9 mouse cellular contexts compared by ENCODE assay signal in the genomic region with DNA sequence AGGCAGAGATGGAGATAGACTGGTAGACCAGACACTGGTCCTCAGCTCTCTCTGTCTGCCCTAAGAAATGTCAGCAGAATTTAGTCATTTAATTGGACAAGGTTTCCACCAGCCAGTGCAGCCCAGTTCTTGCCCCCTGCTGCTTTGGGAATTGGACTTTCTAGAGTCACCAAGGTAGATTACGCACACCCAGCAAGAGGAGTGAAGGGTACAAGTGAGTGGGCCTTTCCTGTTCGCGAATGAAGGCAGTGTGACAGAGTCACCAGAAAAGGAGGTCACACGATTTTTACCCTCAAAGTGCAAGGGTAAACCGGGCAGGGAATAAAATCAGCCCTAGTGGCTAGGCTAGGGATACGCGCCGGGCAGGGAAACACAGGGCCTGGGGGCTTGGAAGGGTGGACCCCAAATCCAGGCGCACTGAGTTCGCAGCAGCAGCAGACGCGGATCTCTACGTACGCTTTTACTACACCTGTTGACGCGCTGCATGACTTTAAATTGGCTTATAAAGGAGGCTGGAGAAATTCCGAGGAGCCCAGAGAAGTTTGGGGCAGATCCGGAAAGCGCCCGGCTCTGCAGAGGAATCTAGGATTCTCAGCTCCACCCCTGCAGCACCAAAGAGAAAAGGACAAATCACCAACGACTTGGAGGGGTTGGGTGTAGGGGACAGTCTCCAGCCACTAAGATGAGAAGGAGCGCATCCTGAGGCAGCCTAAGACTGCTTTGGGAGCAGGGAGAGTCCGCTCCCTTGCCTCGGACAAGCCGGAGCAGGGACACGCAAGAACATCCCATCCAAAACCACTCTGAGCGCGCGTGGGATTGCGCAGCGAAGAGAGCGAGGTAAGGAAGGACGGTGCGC. TPM values are rescaled to one million over a fixed set of nuclear protein-coding genes. Genes with fewer than 3 reads are reported as not detected.
DNase-seq lines count a peak whose midpoint lies in the region; ATAC-seq and TF ChIP-seq lines count a peak whose summit lies in the region.
"Had no signal": no experiment of that assay in that cellular context is flagged by ENCODE, and none has a peak within 500 bp of the region (broad histone marks: within the 10 kb centered on the region; RNA-seq: fewer than 3 reads in every experiment).

Avpr1a (plus strand) TSS at position 639 of the 856 bp plus-strand sequence.

- H3K27me3 ChIP-seq in erythroblast, embryonic 14.5 days (ENCODE audit: control insufficient read depth), result peaks cover 24% of the 10 kb centered on the region
- peaks cover 20% of the 10 kb centered on the region for H3K27me3 ChIP-seq in kidney, postnatal 0 days (ENCODE audit: insufficient read depth, low read length)
- H3K27me3 ChIP-seq in myocyte (ENCODE audit: control insufficient read depth, insufficient read depth, insufficient read length), result no peaks in the 10 kb centered on the region
- H3K27me3 ChIP-seq: CH12.LX had no signal

- H3K4me3 ChIP-seq in erythroblast, embryonic 14.5 days (replicated peaks), result peak within 1 kb of the TSS; percentile 43
- H3K4me3 ChIP-seq in kidney, postnatal 0 days (replicated peaks; ENCODE audit: low read depth, low read length), result peak within 1 kb of the TSS; percentile 47
- H3K4me3 ChIP-seq in myocyte, result peak within 1 kb of the TSS; percentile 26

- TF ChIP-seq POLR2A in myocyte (IDR thresholded peaks at IDR 0.05; ENCODE audit: insufficient read length, low read depth), result no peak

- H3K4me1 ChIP-seq in erythroblast, embryonic 14.5 days (ENCODE audit: control insufficient read depth), result no peaks in the 10 kb centered on the region
- peaks cover 6% of the 10 kb centered on the region; the same call in 1 of the 2 replicates for H3K4me1 ChIP-seq in kidney, postnatal 0 days (replicated peaks; ENCODE audit: insufficient read depth, low read length)

- peak; percentile 12; the same call in 1 of the 2 replicates for TF ChIP-seq CTCF in kidney, postnatal 0 days (IDR thresholded peaks at IDR 0.05; ENCODE audit: low read depth)

- H3K9me3 ChIP-seq in erythroblast, embryonic 14.5 days (ENCODE audit: control insufficient read depth, low read length), result no peaks in the 10 kb centered on the region; the same call in 1 of the 2 replicates
- H3K9me3 ChIP-seq in kidney, postnatal 0 days (replicated peaks; ENCODE audit: low read length), result no peaks in the 10 kb centered on the region

- no peak within 1 kb of the TSS for H3ac ChIP-seq in myocyte (ENCODE audit: control insufficient read depth, insufficient read length)

- no peak within 1 kb of the TSS for H3K27ac ChIP-seq in kidney, postnatal 0 days

- H3K36me3 ChIP-seq in erythroblast, embryonic 14.5 days (ENCODE audit: control insufficient read depth), result no peaks in the 10 kb centered on the region
- H3K36me3 ChIP-seq in kidney, postnatal 0 days (ENCODE audit: insufficient read depth, low read length), result no peaks in the 10 kb centered on the region
- H3K36me3 ChIP-seq in myocyte (ENCODE audit: control insufficient read depth, insufficient read depth), result no peaks in the 10 kb centered on the region

- peak; percentile 31 for DNase-seq in Muller cell, postnatal 12 days (ENCODE audit: inconsistent ontology term)
- peak; percentile 16 for DNase-seq in gastrocnemius, postnatal 14 days
- DNase-seq in kidney, postnatal 0 days (ENCODE audit: low spot score), result peak; percentile 44
- DNase-seq in adipocyte (ENCODE audit: low spot score), result no peak

- WGBS in kidney, postnatal 0 days, result 6% methylated on average over 34 of the region's 34 CpGs

- no peaks in the 10 kb centered on the region for H3K79me2 ChIP-seq in myocyte (ENCODE audit: control insufficient read depth, insufficient read depth)

- ATAC-seq in erythroblast, adult 5-6 weeks (replicated peaks; ENCODE audit: low FRiP score, poor library complexity, severe bottlenecking), result no peak
- no peak for ATAC-seq in kidney, postnatal 0 days (replicated peaks; ENCODE audit: low FRiP score, low read depth)
- ATAC-seq in monocyte, adult 5-6 weeks (replicated peaks; ENCODE audit: insufficient number of reproducible peaks, low FRiP score, low TSS enrichment, poor library complexity, severe bottlenecking), result no peak

- intact Hi-C loops in gastrocnemius, postnatal 14 days (cut with DNase I; ENCODE audit: low total_unique reads), result loop anchor here (10.0 kb wide), 2 partner anchors 263 to 343 kb away; no protein-coding TSS in a partner anchor

- peak within 1 kb of the TSS; percentile 23; the same call in 1 of the 2 replicates for H3K9ac ChIP-seq in kidney, postnatal 0 days (ENCODE audit: low read depth, low read length)

- H3K4me2 ChIP-seq in kidney, postnatal 0 days (ENCODE audit: low read length), result peak within 1 kb of the TSS; percentile 59
- H3K4me2 ChIP-seq in myocyte (ENCODE audit: low read depth), result peak within 1 kb of the TSS; percentile 80

TF ChIP-seq in myocyte, 11 proteins besides CTCF, POLR2A, EP300 and RAD21:
- TF ChIP-seq E2F4 (IDR thresholded peaks at IDR 0.05; ENCODE audit: insufficient read depth) (no peak), TCF12 (IDR thresholded peaks at IDR 0.05; ENCODE audit: insufficient read depth, poor library complexity, severe bottlenecking) (no peak), CEBPB (IDR thresholded peaks at IDR 0.05; ENCODE audit: insufficient read depth, poor library complexity, severe bottlenecking) (no peak), POLR2AphosphoS2 (IDR thresholded peaks at IDR 0.05; ENCODE audit: insufficient read length, low read depth) (no peak), REST (IDR thresholded peaks at IDR 0.05; ENCODE audit: insufficient read depth, insufficient read length) (no peak), USF1 (IDR thresholded peaks at IDR 0.05; ENCODE audit: low read depth) (no peak), MYOG (IDR thresholded peaks at IDR 0.05; ENCODE audit: control insufficient read depth in 1 of 3, insufficient read depth in 1 of 3, insufficient read length in 2 of 3, low read depth in 2 of 3) (no peak), MYOD1 (IDR thresholded peaks at IDR 0.05; ENCODE audit: control insufficient read depth in 1 of 3, insufficient read length in 2 of 3, low read depth in 2 of 3) (no peak), SRF (IDR thresholded peaks at IDR 0.05; ENCODE audit: control insufficient read depth, insufficient read length, low read depth) (no peak), MAX (IDR thresholded peaks at IDR 0.05; ENCODE audit: low read depth) (no peak)

RNA-seq across cellular contexts. Expression of gene Avpr1a, which starts in this region (rescaled TPM):
- not detected in 2 replicates for polyA plus RNA-seq in erythroblast, embryonic 14.5 days (2012)
- total RNA-seq in erythroblast, adult 5-6 weeks (2015; ENCODE audit: low replicate concordance), result not detected in 2 replicates
- total RNA-seq in erythroblast, adult 5-6 weeks (2017; ENCODE audit: low replicate concordance), result not detected in 2 replicates
- 1 to 10 TPM; 3.3 to 4.0 TPM for total RNA-seq in gastrocnemius, postnatal 14 days (2021)
- polyA plus RNA-seq in kidney, postnatal 0 days (2015; fragmentation: Nextera tagmentation; extraction: Ambion mirVana), result 7.8 and 8.5 TPM in 2 replicates
- polyA plus RNA-seq in myocyte (2012; fragmentation: generic; extraction: Trizol), result 0.08 TPM
- total RNA-seq in monocyte, adult 5-6 weeks (2017), result not detected in 3 replicates
- total RNA-seq: CH12.LX had no signal
